Mouse (Mus musculus): ENCODE data around the gene Pla2g2e. TPM values are rescaled to one million over a fixed set of nuclear protein-coding genes. Genes with fewer than 3 reads are reported as not detected.

Pla2g2e gene
- polyA plus RNA-seq, 1 experiment from 2014 or later = 0.18 TPM

DNA sequence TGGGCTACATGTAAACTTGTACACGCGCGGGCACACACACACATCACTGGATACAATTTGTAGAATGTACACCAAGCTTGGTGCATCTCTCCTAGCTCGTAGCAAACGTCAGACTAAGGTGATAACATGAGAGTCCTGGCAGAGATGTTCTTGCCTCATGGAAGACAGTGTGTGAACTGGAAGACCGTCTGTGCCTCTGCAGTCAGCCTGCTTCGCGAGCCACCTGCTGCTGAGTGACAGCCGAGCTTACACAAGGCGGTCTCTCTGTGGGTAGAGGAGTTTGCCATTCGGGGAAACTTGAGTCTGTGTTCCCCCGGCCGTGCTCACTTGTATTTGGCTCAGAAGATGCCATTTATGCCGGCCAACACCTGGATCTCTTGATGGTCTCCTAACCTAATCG is 19.3 kb upstream of the Pla2g2e start:
- Histone ChIP-seq H3K36me3 (ENCODE audit: control insufficient read depth, insufficient read depth) (no peaks in the 10 kb centered on the region), H3K9me3 (replicated peaks; ENCODE audit: control insufficient read depth, low read length) (no peaks in the 10 kb centered on the region), H3K27ac (ENCODE audit: low read length) (no peak overlapping the region), H3K4me2 (ENCODE audit: low read depth, low read length) (no peak overlapping the region), H3K27me3 (ENCODE audit: control insufficient read depth, insufficient read depth, low read length) (peaks cover 2% of the 10 kb centered on the region; the same call in 1 of the 2 replicates), H3K4me3 (ENCODE audit: low read length) (no peak overlapping the region), H3K4me1 (ENCODE audit: control insufficient read depth, insufficient read depth, low read length) (no peaks in the 10 kb centered on the region), H3K9ac (ENCODE audit: low read length) (no peak overlapping the region)
- no peak for ATAC-seq (replicated peaks; ENCODE audit: extremely low read depth, insufficient read depth, low FRiP score)
- WGBS = 61% methylated on average over 15 of the region's 15 CpGs

- Histone ChIP-seq H3K4me3 (ENCODE audit: low read length) (no peak overlapping the region), H3K27ac (ENCODE audit: low read length) (no peak overlapping the region), H3K4me2 (ENCODE audit: low read depth, low read length) (peak overlapping the region; percentile 15; the same call in 1 of the 2 replicates), H3K4me1 (ENCODE audit: control insufficient read depth, insufficient read depth, low read length) (no peaks in the 10 kb centered on the region), H3K27me3 (ENCODE audit: control insufficient read depth, insufficient read depth, low read length) (peaks cover 2% of the 10 kb centered on the region; the same call in 1 of the 2 replicates), H3K9me3 (replicated peaks; ENCODE audit: control insufficient read depth, low read length) (no peaks in the 10 kb centered on the region), H3K36me3 (ENCODE audit: control insufficient read depth, insufficient read depth) (no peaks in the 10 kb centered on the region), H3K9ac (ENCODE audit: low read length) (no peak overlapping the region)
- 19% methylated on average over 9 of the region's 9 CpGs for whole genome bisulfite sequencing
- ATAC-seq (replicated peaks; ENCODE audit: extremely low read depth, insufficient read depth, low FRiP score) = no peak
Observed at GRCm38 (mm10) chr4:138859245-138859644, 18.5 kb upstream of the Pla2g2e start.

DNA sequence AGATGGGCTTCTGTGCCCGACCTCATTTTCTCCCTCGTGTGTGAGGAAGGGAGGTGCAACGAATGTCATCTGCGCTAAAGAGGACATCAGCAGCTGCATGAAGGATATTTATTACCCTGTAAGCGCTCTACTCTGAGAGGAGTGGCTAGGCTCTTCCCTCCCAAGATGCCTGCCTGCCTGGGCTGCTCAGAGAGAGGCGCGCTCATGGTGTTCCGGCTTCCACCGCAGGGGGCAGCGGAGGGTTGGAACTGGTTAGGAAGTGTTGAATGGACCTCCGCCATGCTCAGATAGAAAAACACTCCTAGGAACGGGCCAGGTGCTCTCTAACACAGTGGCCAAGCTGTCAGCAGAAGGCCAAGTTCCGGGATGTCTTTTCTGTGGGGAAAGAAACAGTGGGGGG is 18.0 kb upstream of the Pla2g2e start:
- H3K9me3 ChIP-seq (replicated peaks; ENCODE audit: control insufficient read depth, low read length) = no peaks in the 10 kb centered on the region
- no peak; the same call in 1 of the 2 replicates for ATAC-seq (replicated peaks; ENCODE audit: extremely low read depth, insufficient read depth, low FRiP score)

GRCm38 (mm10) chr4:138863344-138863998 is 14.3 kb upstream of the Pla2g2e start, which contains the start of gene Pla2g5:
Gene Pla2g5, minus strand, starts transcription at chr4:138863482.
- no peaks in the 10 kb centered on the region for H3K9me3 ChIP-seq (replicated peaks; ENCODE audit: control insufficient read depth, low read length)
- peaks cover 6% of the 10 kb centered on the region for H3K27me3 ChIP-seq (ENCODE audit: control insufficient read depth, insufficient read depth, low read length)
- H3K4me3 ChIP-seq (ENCODE audit: low read length) = no peak within 1 kb of the TSS
- WGBS = 64% methylated on average over 10 of the region's 10 CpGs
- no peaks in the 10 kb centered on the region for H3K36me3 ChIP-seq (ENCODE audit: control insufficient read depth, insufficient read depth)
- H3K9ac ChIP-seq (ENCODE audit: low read length) = no peak within 1 kb of the TSS
- H3K4me1 ChIP-seq (ENCODE audit: control insufficient read depth, insufficient read depth, low read length) = no peaks in the 10 kb centered on the region
- no peak within 1 kb of the TSS for H3K4me2 ChIP-seq (ENCODE audit: low read depth, low read length)
- H3K27ac ChIP-seq (ENCODE audit: low read length) = no peak within 1 kb of the TSS
- no peak for ATAC-seq (replicated peaks; ENCODE audit: extremely low read depth, insufficient read depth, low FRiP score)

More for the DNA sequence above, 18.0 kb upstream of the Pla2g2e start:
- no peaks in the 10 kb centered on the region for H3K36me3 ChIP-seq (ENCODE audit: control insufficient read depth, insufficient read depth)
- H3K9ac ChIP-seq (ENCODE audit: low read length) = no peak overlapping the region
- H3K4me2 ChIP-seq (ENCODE audit: low read depth, low read length) = peak overlapping the region; percentile 15; the same call in 1 of the 2 replicates
- WGBS = 5% methylated on average over 13 of the region's 13 CpGs
- no peak overlapping the region for H3K4me3 ChIP-seq (ENCODE audit: low read length)
- no peak overlapping the region for H3K27ac ChIP-seq (ENCODE audit: low read length)
- H3K4me1 ChIP-seq (ENCODE audit: control insufficient read depth, insufficient read depth, low read length) = no peaks in the 10 kb centered on the region
- peaks cover 3% of the 10 kb centered on the region for H3K27me3 ChIP-seq (ENCODE audit: control insufficient read depth, insufficient read depth, low read length)

- no peak overlapping the region for H3K4me3 ChIP-seq (ENCODE audit: low read length)
- no peak overlapping the region for H3K9ac ChIP-seq (ENCODE audit: low read length)
- 45% methylated on average over 5 of the region's 5 CpGs for WGBS
- H3K4me2 ChIP-seq (ENCODE audit: low read depth, low read length) = no peak overlapping the region
- 0 out of 2 replicates have a peak, but pooled peaks cover 2% of the 10 kb centered on the region for H3K9me3 ChIP-seq (replicated peaks; ENCODE audit: control insufficient read depth, low read length)
- no peaks in the 10 kb centered on the region for H3K4me1 ChIP-seq (ENCODE audit: control insufficient read depth, insufficient read depth, low read length)
- ATAC-seq (replicated peaks; ENCODE audit: extremely low read depth, insufficient read depth, low FRiP score) = no peak
- H3K27me3 ChIP-seq (ENCODE audit: control insufficient read depth, insufficient read depth, low read length) = peaks cover 6% of the 10 kb centered on the region
- no peak overlapping the region for H3K27ac ChIP-seq (ENCODE audit: low read length)
- no peaks in the 10 kb centered on the region for H3K36me3 ChIP-seq (ENCODE audit: control insufficient read depth, insufficient read depth)
Observed at GRCm38 (mm10) chr4:138865092-138865491, 12.7 kb upstream of the Pla2g2e start.

DNA sequence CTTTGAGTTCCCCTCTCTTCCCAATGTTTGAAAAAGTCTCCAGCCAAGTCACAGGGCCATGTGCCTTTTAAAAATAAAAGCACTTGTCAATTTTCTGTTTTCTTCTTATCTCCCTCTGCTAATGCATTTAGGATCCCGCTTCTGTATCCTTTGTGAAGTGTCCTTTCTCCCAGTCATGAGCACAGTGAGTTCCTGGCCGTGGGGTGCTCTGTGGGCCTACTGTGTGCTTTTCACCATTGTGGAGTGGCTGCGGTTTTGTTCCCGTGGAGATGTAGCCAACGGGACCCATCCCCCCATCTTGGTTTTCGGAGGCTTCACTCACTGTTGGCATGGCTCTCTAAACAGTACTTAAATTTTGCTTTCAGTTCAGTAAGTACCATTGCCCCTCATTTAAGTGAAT is 11.8 kb upstream of the Pla2g2e start:
- Histone ChIP-seq H3K27me3 (ENCODE audit: control insufficient read depth, insufficient read depth, low read length) (peaks cover 4% of the 10 kb centered on the region; the same call in 1 of the 2 replicates), H3K36me3 (ENCODE audit: control insufficient read depth, insufficient read depth) (no peaks in the 10 kb centered on the region), H3K9ac (ENCODE audit: low read length) (no peak overlapping the region), H3K9me3 (replicated peaks; ENCODE audit: control insufficient read depth, low read length) (peaks cover 4% of the 10 kb centered on the region; the same call in 1 of the 2 replicates), H3K4me1 (ENCODE audit: control insufficient read depth, insufficient read depth, low read length) (no peaks in the 10 kb centered on the region), H3K4me3 (ENCODE audit: low read length) (no peak overlapping the region), H3K27ac (ENCODE audit: low read length) (no peak overlapping the region), H3K4me2 (ENCODE audit: low read depth, low read length) (no peak overlapping the region)
- 61% methylated on average over 6 of the region's 6 CpGs for WGBS
- no peak for ATAC-seq (replicated peaks; ENCODE audit: extremely low read depth, insufficient read depth, low FRiP score)

GRCm38 (mm10) chr4:138866413-138866812 is 11.3 kb upstream of the Pla2g2e start:
- no peak overlapping the region for H3K9ac ChIP-seq (ENCODE audit: low read length)
- H3K27ac ChIP-seq (ENCODE audit: low read length) = no peak overlapping the region
- H3K9me3 ChIP-seq (replicated peaks; ENCODE audit: control insufficient read depth, low read length) = peaks cover 6% of the 10 kb centered on the region; the same call in 1 of the 2 replicates
- H3K27me3 ChIP-seq (ENCODE audit: control insufficient read depth, insufficient read depth, low read length) = peaks cover 4% of the 10 kb centered on the region; the same call in 1 of the 2 replicates
- 12% methylated on average over 7 of the region's 7 CpGs for WGBS
- H3K4me3 ChIP-seq (ENCODE audit: low read length) = no peak overlapping the region
- ATAC-seq (replicated peaks; ENCODE audit: extremely low read depth, insufficient read depth, low FRiP score) = no peak
- H3K36me3 ChIP-seq (ENCODE audit: control insufficient read depth, insufficient read depth) = no peaks in the 10 kb centered on the region
- no peak overlapping the region for H3K4me2 ChIP-seq (ENCODE audit: low read depth, low read length)
- no peaks in the 10 kb centered on the region for H3K4me1 ChIP-seq (ENCODE audit: control insufficient read depth, insufficient read depth, low read length)

DNA sequence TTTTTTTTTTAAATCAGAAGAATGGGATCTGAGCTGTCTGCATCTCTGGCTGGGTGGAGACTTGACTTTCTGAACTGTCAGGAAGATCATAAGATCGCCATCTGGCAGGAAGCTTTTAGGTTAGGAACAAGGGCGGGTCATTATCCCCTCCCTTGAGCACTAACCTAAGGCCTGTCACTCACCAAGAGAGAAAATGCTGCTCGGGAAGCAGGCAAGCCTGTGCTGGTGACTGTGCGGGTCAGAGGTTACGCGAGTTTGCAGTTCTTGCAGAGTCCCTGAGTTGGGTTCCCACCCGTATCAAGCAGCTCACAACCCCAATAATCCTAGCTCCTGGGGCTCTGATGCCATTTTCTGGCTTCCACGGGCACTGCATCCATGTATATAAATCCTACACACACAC is 9.1 kb upstream of the Pla2g2e start:
- no peak overlapping the region for H3K27ac ChIP-seq (ENCODE audit: low read length)
- ATAC-seq (replicated peaks; ENCODE audit: extremely low read depth, insufficient read depth, low FRiP score) = no peak
- 56% methylated on average over 8 of the region's 8 CpGs for WGBS

GRCm38 (mm10) chr4:138873864-138874263 is 3.9 kb upstream of the Pla2g2e start, which contains the start of gene Gm13030:
Gene Gm13030, minus strand, starts transcription at chr4:138873964.
- no peak within 1 kb of the TSS for H3K27ac ChIP-seq (ENCODE audit: low read length)
- 76% methylated on average over 6 of the region's 6 CpGs for WGBS

More for the DNA sequence above, 9.1 kb upstream of the Pla2g2e start:
- H3K4me3 ChIP-seq (ENCODE audit: low read length) = no peak overlapping the region
- H3K9me3 ChIP-seq (replicated peaks; ENCODE audit: control insufficient read depth, low read length) = peaks cover 6% of the 10 kb centered on the region; the same call in 1 of the 2 replicates
- H3K9ac ChIP-seq (ENCODE audit: low read length) = no peak overlapping the region
- H3K36me3 ChIP-seq (ENCODE audit: control insufficient read depth, insufficient read depth) = no peaks in the 10 kb centered on the region
- no peak overlapping the region for H3K4me2 ChIP-seq (ENCODE audit: low read depth, low read length)
- H3K27me3 ChIP-seq (ENCODE audit: control insufficient read depth, insufficient read depth, low read length) = peaks cover 4% of the 10 kb centered on the region; the same call in 1 of the 2 replicates
- H3K4me1 ChIP-seq (ENCODE audit: control insufficient read depth, insufficient read depth, low read length) = no peaks in the 10 kb centered on the region

More at GRCm38 (mm10) chr4:138873864-138874263, 3.9 kb upstream of the Pla2g2e start, which contains the start of gene Gm13030:
- H3K9me3 ChIP-seq (replicated peaks; ENCODE audit: control insufficient read depth, low read length) = peaks cover 6% of the 10 kb centered on the region; the same call in 1 of the 2 replicates
- no peaks in the 10 kb centered on the region for H3K27me3 ChIP-seq (ENCODE audit: control insufficient read depth, insufficient read depth, low read length)
- H3K4me2 ChIP-seq (ENCODE audit: low read depth, low read length) = no peak within 1 kb of the TSS
- no peak for ATAC-seq (replicated peaks; ENCODE audit: extremely low read depth, insufficient read depth, low FRiP score)
- no peaks in the 10 kb centered on the region for H3K4me1 ChIP-seq (ENCODE audit: control insufficient read depth, insufficient read depth, low read length)
- no peak within 1 kb of the TSS for H3K4me3 ChIP-seq (ENCODE audit: low read length)
- no peak within 1 kb of the TSS for H3K9ac ChIP-seq (ENCODE audit: low read length)
- H3K36me3 ChIP-seq (ENCODE audit: control insufficient read depth, insufficient read depth) = no peaks in the 10 kb centered on the region
